Mouse (Mus musculus) hindlimb bud, embryonic 11.5 days (tissue): ENCODE results near the gene Mchr1.

Experiments used
- DNase-seq: peaks from one replicate; pipeline ENCODE4 v3.0.0-alpha.2; 2012; ENCODE audit warnings: low read depth, low spot score; ENCODE audit errors: extremely low spot score

Gene Mchr1

DNA sequence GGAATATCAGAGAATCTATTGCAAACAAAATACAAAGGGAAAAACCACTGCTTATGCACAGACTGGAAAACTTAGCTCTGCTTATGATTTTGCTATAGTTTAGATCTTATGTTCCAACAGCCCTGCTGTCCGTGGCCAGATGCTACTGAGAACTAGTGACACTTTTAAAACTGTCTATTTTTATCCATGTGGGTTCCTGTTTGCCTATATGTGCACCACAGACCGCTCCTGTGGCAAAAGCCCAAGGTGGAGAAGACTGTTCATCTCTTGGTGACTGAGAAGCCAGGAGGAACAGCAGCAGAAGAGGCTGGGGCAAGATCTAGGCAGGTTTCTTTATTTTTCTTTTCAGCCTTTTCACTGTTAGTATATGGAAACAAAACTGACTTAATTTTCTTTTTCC is 32.1 kb downstream of the Mchr1 start:
- DNase-seq, result no peak

DNA sequence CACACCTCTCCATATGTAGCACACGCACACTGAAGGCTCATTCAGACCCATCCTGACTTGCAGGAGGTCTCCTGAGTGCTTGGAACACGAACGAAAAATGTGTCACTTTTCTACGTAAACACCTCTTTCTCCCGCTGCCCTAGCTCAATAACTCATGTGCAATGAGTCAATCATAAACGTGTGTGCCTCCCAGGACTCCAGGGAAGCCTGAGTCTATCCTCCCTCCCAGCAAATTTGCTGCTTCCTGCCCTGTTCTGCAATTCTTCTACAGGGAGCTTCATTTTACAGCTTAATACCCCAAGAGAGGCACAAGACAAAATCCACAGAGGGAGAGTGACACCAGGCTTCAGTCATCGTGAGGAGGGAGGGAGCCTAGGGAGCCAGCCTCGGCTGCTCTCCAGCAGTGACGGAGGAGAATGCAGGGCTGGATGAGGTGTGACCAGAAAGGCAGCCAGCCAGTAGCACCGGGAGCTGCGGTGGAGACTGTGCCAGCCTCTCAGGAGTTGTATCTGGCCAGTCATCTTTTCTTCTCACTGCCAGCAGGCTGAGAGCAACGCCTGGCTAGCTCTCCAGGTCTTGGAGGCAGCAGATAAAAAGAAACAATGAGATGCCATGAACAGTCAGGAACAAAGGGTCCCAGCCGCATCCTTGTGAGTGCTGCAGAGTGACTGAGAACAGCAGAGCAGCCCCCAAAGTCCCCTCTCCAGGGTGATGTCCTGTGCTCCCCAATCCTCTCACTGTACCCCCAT is 37.2 kb downstream of the Mchr1 start:
- DNase-seq, result no peak

DNA sequence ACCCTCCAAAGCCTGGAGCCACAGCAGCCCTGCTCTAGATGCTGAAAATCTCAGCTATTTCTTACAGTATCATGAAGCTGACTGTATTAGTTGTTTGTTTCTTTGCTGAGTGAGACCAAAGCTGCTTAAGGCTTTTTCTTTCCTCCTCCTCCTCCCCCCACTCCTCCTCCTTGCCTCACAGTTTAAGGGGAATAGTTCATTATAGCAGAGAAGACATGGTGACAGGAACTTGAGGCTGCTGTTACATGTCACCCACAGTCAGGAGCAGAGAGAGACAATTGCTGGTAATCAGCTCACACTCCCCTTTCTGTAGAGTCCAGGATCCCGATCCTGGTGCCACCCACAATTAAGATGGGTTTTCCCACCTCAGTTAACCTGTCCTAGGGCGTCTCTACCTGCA is 38.1 kb downstream of the Mchr1 start:
- no peak for DNase-seq

DNA sequence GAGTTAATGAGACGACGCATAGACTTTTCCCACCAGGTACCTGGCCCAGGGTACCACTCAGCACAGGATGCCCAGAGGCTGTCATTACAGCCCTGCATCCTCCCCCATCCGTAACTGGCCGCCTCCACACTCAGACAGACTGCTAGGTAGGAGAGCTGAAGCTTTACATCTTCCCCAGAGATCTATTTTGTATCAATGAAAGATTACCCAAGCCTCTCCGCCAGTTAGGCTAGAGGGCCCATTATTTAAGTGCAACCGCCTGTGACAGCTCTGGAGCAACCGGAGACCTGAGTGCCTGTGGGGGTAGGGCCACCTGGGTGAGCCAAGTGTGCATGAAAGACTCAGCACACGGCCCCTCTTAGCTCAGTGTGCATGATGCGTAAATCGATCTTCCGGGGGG is 42.6 kb downstream of the Mchr1 start:
- no peak for DNase-seq

DNA sequence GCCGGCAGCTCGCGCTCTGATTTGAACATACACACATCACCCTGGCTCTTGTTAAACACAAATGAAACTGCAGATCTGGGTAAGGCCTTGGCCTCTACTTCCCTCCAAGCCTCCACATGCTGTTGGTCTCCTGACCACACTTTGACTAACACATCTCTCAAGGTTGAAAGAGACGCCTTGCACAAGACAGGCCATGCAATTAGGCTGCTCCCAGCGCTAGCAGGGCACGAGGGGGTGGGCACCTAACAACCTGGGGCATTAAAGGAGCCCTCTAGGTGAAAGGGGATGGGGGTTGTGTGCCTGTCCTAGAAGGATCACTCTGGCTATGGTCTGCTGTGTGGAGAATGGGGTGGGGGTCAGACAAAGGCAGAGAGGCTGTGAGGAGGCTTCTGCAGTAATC is 43.4 kb downstream of the Mchr1 start:
- no peak for DNase-seq

DNA sequence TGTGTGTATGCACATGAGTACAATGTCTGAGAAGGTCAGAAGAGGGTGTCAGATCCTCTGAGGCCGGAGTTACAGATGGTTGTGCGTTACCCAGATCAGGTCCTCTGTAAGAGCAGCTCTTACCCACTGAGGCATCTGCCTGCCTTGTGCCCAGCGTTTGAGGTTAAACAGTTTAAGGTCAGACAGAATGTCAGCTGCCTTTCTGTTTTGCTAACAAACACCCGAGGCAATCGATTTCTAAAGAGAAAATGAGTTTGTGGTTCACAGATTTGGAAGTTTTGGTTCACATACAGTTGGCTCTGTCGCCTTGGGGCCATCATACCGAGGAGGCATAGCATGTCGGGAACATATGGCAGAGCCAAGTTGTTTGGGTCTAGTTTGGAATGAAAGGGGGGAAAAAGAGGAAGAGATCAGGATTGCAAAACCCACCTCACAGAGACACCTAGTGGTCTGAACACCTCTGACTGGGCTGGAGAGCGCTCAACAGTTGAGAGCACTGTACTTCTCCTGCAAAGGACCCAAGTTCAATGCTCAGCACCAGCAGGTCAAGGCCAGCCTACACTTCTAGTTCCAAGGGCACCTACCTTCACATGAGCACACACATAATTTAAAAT is 48.9 kb downstream of the Mchr1 start:
- DNase-seq, result no peak
